Mouse (Mus musculus) activated CD4-positive, CD25-positive, alpha-beta regulatory T cell, adult 4 months (primary cell): ENCODE data around the gene Fbxo7. TPM values are rescaled to one million over a fixed set of nuclear protein-coding genes. Genes with fewer than 3 reads are reported as not detected.
"Not testable (repeated sequence)": the region's sequence is repeated elsewhere in the genome, so short reads cannot be mapped to it uniquely, and the experiment has no call there.

ENCODE experiments used
- ATAC-seq: one replicate; pipeline ENCODE4 v1.8.0; 2017
- polyA plus RNA-seq, 2 experiments: library from polyadenylated mRNA; unstranded; fragments of 100-300 nt; shearing (Covaris generic); gene quantifications; one replicate each; pipeline ENCODE4 v1.2.1; 2017

Gene Fbxo7
- polyA plus RNA-seq = 10 to 100 TPM; 43.0 to 47.5 TPM

DNA sequence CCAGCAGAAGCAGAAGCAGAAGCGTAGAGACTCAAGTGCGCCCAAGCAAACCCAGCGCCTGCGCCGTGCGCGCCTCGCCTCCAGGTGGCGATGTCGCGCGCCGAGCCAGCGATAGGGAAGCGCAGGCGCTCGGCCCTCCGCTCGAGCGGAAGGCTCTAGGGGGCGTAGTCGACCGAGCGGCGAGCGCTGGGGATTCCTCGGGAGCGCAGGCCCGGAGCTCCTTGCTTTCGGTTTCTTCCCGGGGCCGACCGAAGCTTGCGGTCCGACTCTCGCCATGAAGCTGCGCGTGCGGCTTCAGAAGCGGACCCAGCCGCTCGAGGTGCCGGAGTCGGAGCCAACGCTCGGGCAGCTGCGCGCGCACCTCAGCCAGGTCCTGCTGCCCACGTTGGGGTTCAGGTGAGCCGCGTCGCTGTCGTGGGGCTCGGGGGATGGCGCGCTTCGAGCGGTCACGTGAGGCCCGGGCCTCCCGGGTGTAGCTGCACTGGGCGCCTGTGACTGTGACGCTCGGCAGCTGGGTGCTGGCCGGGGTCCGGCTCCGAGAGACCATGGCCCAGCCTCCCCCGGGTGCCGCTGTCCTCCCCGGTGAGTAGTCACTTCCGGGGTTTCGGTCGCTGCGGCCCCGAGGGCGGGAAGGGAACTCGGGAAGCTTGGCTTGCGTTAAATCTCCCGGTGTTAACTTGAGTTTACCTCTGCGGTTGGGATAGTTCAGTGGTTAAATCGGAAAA lies at the start of gene Fbxo7:
TSS of gene Fbxo7 (plus strand) at position 224 of the 725 bp plus-strand sequence.
- peak; percentile 91 for ATAC-seq

DNA sequence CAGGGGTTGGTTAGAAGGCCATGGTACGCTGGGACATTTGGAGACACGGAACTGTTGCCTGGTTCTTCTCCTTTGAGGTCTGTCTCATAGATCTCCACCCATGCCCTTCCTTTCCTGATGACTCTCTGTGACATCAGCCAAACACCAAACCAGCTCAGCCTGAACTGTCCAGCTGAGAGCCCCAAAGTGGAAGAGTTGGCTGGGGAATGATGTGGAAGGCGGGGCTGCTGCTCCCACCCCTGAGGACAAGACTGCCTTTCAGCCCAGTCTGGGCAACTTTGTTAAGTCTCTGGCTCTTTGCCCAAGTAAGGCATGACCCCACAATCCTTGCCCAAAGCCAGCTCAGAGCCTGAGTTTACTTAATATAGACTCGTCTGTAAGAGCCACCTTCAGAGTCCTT lies 48.9 kb upstream of the Fbxo7 start:
- no peak for ATAC-seq

DNA sequence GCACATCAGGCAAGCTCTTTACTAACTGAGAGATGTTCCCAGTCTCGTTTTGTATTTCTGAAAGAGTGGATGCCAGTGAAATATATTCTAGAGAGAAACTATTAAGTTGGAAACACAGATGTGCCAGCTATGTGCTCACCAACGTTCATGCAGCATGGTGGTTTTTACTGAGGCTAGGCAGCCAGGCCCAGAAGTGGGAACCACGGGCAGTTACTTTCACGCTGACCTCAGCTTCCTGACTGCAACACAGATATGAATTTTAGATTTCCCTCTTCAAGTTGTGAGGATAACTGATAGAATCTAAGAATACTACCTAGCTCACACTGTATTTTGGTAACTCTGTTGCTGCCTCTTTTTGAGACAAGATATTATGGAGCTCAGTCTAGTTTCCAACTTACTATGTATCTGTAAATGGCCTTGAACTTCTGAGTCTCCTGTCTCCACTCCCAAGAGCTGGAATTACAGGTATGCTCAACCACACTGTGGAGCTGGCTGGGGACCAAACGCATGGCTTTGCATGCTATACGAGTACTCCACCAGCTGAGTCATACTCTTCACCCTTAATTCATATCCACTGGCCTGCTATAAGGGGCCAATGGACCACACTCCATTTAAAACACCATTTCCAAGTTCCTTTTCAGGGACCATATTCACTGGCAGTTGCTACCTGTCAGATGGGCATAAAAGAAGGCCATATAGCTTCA lies 32.2 kb upstream of the Fbxo7 start:
- ATAC-seq = no peak

DNA sequence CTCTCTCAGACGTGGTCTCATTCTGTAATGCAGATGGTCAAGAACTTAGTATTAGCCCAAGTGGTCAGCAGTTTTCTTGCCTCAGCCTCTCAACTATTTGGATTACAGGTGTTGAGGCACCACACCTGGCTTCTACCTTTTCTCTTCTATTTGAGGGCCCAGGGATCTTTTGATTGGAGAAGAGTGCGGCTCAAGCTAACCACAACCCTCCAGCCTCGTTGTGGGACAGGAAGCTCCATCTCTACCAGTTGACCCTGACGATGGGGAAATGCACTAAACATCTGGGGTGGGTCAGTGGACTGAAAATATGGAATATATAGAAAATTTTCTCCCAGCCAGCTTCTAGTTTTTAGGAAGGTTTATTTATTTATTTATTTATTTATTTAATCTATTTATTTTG lies 29.4 kb upstream of the Fbxo7 start:
- no peak for ATAC-seq

DNA sequence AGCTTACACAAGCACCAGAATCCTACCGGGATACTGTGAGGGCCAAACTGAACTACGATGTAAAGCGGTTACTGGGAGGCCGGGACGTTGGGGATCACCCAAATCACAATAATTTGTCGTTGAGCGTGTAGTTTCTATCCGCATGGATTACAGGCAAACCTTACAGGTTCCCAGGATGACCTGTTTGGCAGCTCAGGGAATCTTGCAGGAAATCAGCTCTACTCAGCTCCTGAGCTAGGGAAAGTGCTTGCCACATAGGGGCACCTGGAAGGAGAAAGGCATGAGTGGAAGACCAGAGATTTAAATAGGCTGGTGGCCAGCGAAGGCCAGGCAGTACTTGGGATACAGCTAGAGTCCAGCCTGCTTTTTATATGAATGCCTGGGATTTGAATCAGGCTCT lies 27.9 kb upstream of the Fbxo7 start:
- ATAC-seq = no peak

DNA sequence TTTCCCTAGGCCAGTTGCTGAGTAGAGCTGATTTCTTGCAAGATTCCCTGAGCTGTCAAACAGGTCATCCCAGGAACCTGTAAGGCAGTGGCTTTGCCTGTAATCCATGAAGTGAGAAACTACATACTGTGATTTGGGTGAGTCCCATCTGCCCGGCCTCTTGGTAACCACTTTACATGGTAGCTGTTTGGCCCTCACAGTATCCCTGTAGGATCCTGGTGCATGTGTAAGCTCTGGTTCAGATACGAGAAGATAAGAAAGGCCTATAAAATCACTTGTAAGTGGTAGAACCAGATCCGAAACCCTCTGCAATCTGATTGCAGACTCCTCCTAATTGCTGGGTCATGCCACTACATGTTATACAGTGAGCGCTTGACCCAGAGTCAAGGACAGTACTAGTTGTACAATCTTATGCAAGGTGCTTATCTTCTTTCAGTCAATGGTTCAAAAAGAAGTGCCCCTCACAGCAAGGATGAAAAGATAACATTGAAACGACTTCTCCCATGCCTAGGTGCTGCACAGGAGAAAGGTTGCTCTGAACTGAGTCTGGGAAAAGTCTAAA lies 27.1 kb upstream of the Fbxo7 start:
- no peak for ATAC-seq

DNA sequence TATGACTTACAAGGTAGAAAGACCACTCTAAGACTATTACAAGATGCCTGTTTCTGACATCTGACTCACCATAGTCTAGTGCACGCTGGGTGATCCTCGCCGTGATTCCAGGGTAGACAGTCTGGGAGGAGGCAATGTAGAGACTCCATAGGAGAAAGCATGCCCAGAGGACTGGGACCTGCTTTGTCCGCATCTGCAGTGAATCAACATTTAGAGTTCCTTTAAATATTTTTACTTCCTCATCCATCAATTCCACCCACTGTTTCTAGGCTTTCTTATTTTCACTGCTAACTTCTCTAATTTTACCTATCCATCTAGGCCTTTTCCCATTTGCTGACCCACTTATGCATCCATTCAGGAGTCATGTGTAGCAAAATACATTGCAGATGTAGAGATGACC lies 21.3 kb upstream of the Fbxo7 start:
- ATAC-seq = no peak

DNA sequence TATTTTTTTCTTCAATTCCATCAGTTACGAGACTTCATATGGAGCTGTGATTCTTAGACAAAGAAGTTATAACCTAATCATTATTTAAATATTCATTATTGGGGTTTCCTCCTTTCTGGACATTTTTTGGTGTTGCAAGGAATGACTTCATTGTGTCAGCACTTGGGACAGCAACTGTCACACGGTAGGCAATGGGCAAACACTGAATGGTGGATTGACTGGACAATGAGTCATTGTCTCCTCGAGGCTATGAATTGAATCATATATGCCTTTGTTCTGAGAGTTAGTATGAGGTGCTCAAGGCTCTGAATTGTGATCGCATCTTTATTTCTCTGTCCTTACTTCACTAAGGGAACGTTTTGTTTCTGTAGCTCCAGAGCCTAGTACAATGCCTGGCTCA lies 15.3 kb upstream of the Fbxo7 start:
- ATAC-seq = no peak

DNA sequence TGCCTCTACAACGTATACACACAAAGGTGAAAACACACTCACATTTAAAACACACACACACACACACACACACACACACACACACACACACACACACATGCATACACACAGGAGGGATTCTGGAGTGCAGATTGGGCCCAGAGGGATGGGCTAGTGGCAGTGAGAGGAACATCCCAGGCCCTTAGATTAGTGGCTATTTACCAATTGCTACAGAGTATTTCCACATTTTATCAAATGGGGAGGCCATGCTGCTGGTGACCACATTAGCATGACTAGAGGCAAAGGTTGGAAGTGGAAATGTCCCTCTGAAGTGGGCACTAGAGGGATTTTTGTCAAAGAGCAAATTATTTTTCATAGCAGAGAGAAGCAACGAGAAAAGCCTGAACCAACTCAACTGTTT lies 12.1 kb upstream of the Fbxo7 start:
- ATAC-seq = no peak

DNA sequence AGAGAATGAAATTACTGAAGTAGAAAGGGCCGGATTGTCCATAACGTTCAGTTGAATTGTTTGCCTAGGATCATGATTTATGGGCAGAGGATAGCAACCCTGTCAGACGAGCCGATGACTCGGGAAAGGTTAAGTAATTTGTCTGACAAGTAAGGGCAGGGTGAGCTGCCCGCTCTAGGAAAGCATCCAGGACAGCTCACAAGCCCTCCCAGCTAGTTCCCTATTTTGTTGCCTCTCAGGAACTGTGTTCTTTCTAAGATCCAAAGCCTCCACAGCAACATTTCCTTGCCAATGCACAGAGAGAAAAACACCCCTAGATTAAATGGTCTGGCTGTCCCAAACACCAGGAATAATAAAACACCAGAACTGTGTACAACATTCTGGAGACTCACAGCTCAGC lies 11.1 kb upstream of the Fbxo7 start:
- no peak for ATAC-seq

DNA sequence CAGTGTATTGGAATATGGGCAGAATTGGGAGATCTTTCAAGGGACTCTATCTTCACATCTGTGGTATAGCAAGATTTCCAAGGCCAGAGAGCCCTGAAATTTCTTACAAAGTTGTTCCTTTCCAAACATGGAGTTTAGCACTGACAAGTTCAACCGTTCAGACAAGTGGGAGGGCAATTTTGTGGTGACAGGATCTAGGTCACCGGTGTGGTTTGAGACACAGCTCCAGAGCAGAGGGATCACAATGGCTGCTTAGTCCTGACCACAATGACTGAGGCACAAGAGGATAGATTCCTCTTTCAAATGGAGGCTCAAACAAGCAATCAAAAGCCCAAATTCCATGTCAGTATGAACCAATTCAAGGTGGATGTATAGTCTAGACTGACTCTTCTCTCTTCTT lies 10.6 kb upstream of the Fbxo7 start:
- no peak for ATAC-seq

DNA sequence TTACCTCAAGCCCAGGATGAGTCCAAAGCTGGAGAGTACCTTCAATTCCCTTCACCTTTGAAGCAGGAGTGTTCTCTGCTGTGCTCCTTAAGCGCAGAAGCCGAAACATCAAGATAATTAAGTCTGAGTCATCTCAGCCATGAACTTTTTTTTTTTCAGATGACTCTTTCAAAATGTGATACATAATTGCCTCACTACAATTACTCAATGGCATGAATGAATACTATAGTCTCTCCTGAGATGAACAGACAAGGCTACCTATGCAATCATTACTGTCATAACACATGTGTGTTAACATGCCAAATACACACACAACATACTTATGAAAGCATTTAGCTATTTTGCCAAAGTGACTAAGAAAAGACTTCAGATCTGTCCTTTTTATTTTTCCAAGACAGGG lies 10.0 kb upstream of the Fbxo7 start, which contains the start of gene Bpifc:
TSS of gene Bpifc (minus strand) at position 115 of the 400 bp plus-strand sequence.
- no peak for ATAC-seq

DNA sequence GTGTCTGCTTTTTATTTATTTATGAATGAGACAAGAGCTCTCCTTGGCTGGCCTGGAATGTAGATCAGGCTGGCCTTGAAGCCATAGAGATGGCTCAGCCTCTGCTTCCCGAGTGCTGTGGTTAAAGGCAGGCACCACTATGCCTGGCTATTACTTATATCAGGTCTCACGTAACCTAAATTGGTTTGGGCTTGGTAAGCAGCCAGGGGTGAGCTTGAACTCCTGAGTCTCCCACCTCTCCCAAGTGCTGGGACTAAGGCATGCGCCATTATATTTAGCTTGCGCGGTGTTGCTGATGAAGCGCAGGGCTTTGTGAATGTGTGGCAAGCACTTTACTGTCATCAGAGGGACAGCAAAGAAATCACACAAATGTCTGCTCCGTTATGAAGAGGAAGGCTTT lies 4.0 kb upstream of the Fbxo7 start:
- no peak for ATAC-seq

DNA sequence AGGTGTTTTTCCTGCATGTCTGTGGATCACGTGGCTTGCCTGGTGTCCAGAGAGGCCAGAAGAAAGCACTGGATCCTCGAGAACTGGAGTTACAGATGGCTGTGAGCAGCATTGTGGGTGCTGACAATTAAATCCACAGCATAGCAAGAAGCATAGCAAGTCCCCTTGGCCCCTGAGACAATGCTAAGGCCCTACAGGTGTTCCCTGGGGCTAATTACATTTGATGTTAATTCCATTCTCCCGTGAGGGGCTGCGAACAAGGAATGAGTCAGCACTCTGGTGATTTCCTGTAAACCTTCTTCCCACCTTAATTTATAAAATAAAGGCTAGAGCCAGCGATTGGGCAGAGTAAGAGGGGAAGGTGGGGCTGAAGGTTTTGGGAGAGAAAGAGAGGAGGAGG lies 3.0 kb upstream of the Fbxo7 start:
- ATAC-seq = no peak

DNA sequence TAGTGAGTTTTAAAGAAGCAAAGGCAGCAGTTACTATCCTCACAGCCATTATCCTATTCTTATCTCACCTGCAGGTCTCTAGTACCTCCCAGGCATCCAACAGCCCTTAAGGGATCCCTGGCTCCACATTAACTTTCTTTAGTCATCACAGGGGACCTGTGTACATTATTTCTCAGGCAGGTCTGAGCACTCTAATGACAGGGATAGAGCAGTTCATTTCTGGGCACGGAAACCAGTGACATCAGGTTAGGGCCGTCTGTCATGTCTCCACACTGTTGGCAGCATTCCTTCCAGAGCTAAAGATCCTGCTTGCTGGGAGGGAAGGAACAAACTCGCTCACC lies 394 bp upstream of the Fbxo7 start:
- ATAC-seq = peak; percentile 24

DNA sequence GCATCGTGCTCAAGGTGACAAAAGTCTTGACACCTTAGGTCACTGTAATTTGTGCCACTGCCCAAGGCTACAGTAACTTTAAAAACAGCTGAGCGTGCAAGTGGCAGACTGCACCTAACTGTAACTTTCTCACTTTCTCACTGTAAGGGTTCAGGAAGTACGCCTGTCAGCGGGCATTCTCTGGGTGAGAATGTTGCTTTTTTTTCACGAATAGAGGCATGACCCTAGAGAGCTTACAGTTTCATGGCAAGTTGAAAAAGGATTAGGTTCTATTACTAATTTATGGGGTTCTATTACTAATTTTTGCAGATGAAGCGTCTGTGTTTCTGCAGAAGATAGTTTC lies 673 bp downstream of the Fbxo7 start:
- ATAC-seq = peak; percentile 4

DNA sequence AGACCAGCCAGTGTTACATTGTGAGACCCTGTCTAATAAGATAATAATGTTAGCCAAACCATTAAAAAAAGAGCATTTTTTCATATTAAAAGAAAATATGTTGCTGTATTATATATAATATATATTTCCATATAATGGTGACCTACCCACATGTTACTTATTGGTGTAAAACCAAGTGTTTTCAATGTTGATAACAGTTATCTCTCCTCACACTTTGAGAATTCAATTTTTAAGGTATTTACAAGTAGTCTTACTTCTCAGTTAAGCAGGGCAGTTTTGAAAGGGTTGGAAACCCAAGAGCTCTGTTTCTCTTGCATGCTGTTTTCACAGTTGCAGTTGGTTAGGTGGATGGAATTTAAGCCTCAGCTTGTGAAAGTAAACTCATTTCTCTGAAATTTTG lies 1.4 kb downstream of the Fbxo7 start:
- no peak for ATAC-seq

DNA sequence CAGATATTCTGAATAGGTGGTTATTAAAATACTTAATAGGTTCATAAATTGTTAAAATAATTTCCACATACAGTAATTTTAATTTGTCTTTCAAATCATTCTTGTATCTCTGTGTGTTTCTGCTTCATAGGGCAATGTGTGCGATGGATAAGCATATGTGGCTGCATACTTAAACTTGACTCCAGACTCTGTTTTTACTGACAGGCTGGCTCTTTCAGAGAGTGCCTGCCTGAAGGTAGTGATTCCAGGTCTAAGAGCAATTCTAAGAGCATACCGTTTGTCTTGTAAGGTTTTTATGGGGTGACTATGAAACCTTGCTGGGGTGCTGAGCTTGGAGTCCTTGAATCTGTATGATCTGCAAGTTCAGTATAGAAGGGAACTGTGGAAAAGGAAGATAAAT lies 4.1 kb downstream of the Fbxo7 start:
- no peak for ATAC-seq

DNA sequence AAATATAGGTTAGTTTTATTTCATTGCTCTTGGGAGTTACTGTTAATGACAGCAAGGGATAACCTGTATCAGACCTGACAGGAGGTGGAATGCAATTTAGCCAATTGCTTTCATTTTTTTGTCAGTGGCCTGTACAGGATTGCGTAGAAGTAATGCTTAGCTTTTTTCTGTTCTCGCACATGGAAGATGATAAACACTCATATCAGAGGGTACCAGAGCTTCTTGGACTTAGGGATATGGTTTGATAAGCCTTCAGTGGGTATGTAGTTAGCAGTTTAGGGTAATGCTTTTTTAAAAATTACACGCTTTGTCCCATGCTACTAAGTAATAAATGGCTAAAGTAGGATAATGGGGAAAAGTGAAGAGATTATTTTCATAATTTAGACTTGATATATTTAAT lies 4.6 kb downstream of the Fbxo7 start:
- ATAC-seq = no peak

DNA sequence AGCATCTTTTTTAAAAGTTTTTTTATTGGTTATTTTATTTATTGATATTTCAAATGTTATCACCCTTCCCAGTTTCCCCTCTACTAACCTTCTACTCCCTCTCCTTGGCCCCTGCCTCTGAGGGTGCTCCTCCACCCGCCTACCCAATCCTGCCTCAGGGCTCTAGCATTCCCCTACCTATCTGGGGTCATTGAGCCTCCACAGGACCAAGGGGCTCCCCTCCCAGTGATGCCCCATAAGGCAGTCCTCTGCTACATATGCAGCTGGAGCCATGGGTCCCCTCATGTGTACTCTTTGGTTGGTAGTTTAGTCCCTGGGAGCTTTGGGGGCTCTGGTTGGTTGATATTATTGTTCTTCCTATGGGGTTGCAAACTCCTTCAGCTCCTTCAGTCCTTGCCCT lies 5.0 kb downstream of the Fbxo7 start:
- ATAC-seq = not testable (repeated sequence)

DNA sequence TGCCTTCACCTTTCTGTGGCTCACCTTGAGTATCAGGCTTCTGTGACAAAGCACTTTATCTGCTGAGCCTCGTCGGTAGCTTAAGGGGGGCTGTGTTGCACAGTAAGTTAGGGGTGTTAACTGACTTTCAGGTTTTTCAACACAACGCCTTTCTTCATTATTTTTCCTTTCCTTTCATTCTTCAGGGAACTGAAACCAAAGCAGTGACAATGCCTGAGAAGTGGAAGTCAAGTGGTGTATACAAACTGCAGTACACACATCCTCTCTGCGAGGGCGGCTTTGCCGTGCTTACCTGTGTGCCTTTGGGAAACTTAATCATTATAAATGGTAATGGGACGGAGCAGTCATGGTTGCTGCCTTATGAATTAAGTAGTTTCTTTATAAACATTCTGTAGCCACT lies 9.0 kb downstream of the Fbxo7 start:
- ATAC-seq = no peak

DNA sequence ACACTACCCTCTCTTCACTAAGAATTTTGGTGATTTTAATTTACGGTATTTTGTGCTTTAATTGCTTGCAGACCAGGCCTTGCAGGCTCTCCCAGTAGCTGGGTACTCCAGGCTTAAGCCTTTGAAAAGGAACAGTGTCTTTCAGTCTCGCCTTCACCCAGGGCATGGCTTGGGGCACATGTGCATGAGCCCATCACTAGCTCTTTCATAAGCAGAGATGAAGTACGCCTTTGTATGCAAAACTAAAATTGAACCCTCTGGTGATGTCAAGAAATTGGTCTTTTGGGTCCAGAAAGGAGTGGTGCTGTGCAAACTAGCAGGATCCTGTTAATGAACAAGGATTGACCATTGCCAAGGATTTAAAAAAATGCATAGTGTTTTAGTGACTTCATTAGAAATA lies 10.7 kb downstream of the Fbxo7 start:
- ATAC-seq = no peak

DNA sequence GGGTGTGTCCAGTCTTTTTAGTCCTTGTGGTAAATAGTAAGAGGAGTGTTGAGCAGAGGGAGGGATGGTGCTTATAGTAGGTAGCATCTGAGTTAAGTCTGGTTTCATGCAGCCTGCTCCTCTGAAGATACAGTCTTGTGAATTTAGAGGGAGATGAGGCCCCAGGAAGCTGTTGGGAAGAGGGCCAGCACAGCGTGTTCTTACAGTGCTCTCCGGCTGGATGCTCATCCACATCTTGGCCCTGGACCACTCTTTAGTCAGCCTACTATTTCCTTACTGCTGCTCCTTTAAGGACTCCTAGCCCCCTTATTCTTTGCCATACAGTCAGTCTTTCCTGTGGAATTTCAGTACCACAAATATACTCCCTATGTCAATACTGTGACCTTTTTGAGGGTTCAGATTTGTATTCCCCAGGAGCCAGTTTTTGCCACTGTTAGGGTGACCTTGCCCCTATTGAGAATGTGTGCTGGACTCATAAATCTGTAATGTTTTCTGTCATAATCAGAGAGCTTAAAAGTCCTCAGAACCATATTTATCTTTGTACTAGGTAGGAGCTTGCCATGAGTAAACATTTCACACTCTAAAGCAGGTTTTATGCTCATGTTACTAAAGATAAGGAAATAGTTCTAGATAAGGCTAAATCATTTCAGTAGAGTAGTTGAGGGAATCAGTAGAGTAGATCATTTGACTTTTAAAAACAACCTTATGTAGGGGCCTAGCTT lies 12.4 kb downstream of the Fbxo7 start:
- no peak for ATAC-seq

DNA sequence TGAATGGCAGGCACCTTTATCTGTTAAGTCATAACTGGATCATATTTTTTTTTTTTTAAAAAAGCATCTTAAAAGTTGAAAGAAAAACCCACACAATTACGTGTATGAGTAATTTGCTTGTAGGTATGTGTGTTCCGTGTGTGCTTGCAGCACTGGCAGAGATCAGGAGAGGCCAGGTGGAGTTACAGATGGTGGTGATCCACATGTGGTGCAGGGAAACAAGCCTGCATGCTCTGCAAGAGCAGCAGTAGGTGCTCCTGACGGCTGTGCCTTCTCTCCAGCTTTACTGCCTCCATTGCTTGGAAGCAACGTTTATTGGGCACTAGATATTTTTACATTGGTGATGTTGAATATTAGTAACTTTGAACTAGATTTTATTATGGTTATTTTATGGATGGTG lies 21.9 kb downstream of the Fbxo7 start:
- no peak for ATAC-seq
